Mouse (Mus musculus): Measurements from ENCODE around the gene Xpo1. TPM values are rescaled to one million over a fixed set of nuclear protein-coding genes. Genes with fewer than 3 reads are reported as not detected.
A peak's percentile ranks its signal among the peaks of the same experiment; 100 is the strongest.

Xpo1 gene
- 77.9 and 149 TPM in 2 replicates for polyA plus RNA-seq (2014; fragmentation: Nextera tagmentation; extraction: Ambion mirVana)

DNA sequence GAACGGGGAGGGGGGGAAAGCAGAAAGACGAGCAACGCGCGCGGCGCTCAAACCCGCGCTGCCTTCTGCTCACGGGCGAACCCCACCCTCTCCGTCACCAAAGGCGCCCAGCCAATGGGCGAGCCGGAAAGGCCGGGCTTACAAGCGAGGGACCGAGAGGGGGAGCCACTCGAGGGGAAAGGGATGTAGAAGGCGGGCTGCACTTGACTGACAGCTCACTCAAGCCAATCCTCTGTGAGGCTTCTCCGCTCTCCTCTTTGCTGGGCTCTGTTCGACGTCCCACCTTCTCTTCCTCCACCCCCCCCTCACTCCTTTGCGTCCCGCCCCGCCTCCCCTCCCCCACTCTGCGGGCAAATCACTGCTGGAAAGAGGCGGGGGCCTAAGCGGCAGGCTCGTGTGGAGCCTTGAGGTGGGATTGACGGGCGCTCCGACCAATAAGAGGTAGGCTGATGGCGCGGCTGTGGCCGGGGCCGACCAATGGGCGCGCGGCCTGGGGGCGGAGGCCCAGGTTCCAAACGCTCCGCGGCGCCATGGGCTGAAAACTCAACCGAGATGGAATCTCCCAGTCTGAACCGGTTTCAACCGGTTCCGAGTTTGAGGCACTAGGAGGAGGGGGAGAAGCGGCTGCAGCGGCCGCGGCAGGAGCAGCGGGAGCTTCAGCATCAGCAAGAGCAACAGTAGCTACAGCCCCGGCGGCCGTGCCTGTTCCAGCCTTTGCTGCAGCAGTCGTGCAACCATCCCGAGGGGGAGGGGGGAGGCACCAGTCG is at the start of gene Xpo1:
Gene Xpo1 (plus strand): TSS at position 615 of the 767 bp plus-strand sequence.
- peak within 1 kb of the TSS; percentile 99 for H3K9ac ChIP-seq (ENCODE audit: low read depth, low read length)
- H3K27me3 ChIP-seq (ENCODE audit: control insufficient read depth, insufficient read depth, low read length) = no peaks in the 10 kb centered on the region
- H3K4me3 ChIP-seq (ENCODE audit: low read length) = peak within 1 kb of the TSS; percentile 98
- H3K9me3 ChIP-seq (ENCODE audit: control insufficient read depth, low read length) = no peaks in the 10 kb centered on the region
- H3K4me2 ChIP-seq (replicated peaks; ENCODE audit: low read depth, low read length) = peak within 1 kb of the TSS; percentile 59
- H3K4me1 ChIP-seq (ENCODE audit: control insufficient read depth, insufficient read depth, low read length) = peaks cover 5% of the 10 kb centered on the region; the same call in 1 of the 2 replicates
- peak within 1 kb of the TSS; percentile 100 for H3K27ac ChIP-seq (ENCODE audit: low read depth, low read length)
- WGBS = 0% methylated on average over 52 of the region's 60 CpGs
- H3K36me3 ChIP-seq (ENCODE audit: control insufficient read depth, insufficient read depth, low read length) = peaks cover 3% of the 10 kb centered on the region; the same call in 1 of the 2 replicates
- peak; percentile 98 for ATAC-seq (ENCODE audit: low FRiP score, low TSS enrichment)

DNA sequence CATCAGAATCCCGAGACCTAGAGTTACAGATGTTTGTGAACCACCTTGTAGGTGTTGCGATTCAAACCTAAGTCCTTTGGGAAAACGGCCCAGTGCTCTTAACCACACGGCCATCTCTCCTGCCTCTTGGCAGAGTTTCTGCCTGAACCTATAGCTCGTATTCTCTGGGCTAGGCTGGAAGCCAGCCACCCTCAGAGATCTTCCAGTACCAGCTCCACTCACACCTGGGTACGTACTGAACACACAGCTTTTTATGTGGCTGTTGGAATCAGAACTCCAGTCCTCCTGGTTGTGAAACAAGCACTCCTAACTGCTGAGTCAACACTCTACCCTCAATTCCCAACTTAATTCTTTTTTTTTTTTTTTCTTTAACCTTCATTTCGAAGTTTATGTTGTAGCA is 46.1 kb upstream of the Xpo1 start:
- H3K9ac ChIP-seq (ENCODE audit: low read depth, low read length) = no peak overlapping the region
- ATAC-seq (ENCODE audit: low FRiP score, low TSS enrichment) = no peak
- WGBS = 91% methylated on average over 7 of the region's 7 CpGs

DNA sequence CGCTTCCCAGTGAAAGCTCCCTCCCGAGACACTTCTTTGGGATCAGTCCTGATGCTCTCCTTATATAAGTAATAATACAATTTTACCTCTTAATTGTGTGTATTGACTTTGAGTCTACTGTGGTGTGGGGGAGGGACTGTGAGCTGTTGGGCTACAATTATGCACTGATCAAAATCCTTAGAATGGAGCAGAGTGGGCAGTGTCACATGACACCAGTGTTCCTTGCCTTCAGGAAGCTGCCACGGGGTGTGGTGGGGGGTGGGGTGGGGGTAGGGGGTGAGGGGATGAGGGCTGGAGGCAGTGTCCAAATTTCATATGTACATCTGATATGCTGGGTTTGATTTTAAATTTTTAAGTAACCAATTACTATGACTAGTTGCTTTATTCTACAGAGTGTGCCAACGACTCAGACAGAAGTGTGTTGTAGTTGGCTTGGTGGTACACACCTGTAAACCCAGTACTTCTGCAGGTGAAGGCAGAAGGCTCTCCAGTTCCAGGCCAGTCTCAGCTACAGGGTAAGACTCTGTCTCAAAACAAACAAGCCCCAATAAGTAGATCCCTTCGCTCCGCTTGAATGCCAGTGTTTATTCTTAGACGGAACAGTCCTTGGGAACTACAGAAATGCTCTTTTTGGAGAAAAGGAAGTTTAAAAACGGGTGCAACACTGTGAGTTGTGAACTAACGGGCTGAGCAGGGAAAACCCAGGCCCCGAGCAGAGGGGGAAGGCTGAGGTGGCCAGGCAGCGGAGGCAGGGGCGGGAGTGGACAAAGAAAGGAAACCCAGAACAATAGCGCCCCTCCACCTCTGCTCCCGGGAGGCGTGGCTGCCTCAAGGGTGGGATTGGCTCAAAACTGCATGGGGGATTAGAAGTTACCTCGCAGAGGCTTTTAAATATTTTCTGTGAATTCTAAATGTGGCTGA is 45.0 kb upstream of the Xpo1 start:
- H3K9ac ChIP-seq (ENCODE audit: low read depth, low read length) = peak overlapping the region; percentile 54
- no peaks in the 10 kb centered on the region for H3K36me3 ChIP-seq (ENCODE audit: control insufficient read depth, insufficient read depth, low read length)
- no peaks in the 10 kb centered on the region for H3K9me3 ChIP-seq (ENCODE audit: control insufficient read depth, low read length)
- H3K4me1 ChIP-seq (ENCODE audit: control insufficient read depth, insufficient read depth, low read length) = 0 out of 2 replicates have a peak, but pooled peaks cover 6% of the 10 kb centered on the region
- peak overlapping the region; percentile 29 for H3K4me2 ChIP-seq (replicated peaks; ENCODE audit: low read depth, low read length)
- H3K27ac ChIP-seq (ENCODE audit: low read depth, low read length) = peak overlapping the region; percentile 71
- WGBS = 14% methylated on average over 16 of the region's 16 CpGs
- no peaks in the 10 kb centered on the region for H3K27me3 ChIP-seq (ENCODE audit: control insufficient read depth, insufficient read depth, low read length)
- peak overlapping the region; percentile 31 for H3K4me3 ChIP-seq (ENCODE audit: low read length)
- ATAC-seq (ENCODE audit: low FRiP score, low TSS enrichment) = peak; percentile 92

More for the DNA sequence above, 46.1 kb upstream of the Xpo1 start:
- H3K36me3 ChIP-seq (ENCODE audit: control insufficient read depth, insufficient read depth, low read length) = no peaks in the 10 kb centered on the region
- H3K4me2 ChIP-seq (replicated peaks; ENCODE audit: low read depth, low read length) = no peak overlapping the region
- H3K4me3 ChIP-seq (ENCODE audit: low read length) = no peak overlapping the region
- no peaks in the 10 kb centered on the region for H3K27me3 ChIP-seq (ENCODE audit: control insufficient read depth, insufficient read depth, low read length)
- no peak overlapping the region for H3K27ac ChIP-seq (ENCODE audit: low read depth, low read length)
- H3K9me3 ChIP-seq (ENCODE audit: control insufficient read depth, low read length) = no peaks in the 10 kb centered on the region
- 0 out of 2 replicates have a peak, but pooled peaks cover 6% of the 10 kb centered on the region for H3K4me1 ChIP-seq (ENCODE audit: control insufficient read depth, insufficient read depth, low read length)

DNA sequence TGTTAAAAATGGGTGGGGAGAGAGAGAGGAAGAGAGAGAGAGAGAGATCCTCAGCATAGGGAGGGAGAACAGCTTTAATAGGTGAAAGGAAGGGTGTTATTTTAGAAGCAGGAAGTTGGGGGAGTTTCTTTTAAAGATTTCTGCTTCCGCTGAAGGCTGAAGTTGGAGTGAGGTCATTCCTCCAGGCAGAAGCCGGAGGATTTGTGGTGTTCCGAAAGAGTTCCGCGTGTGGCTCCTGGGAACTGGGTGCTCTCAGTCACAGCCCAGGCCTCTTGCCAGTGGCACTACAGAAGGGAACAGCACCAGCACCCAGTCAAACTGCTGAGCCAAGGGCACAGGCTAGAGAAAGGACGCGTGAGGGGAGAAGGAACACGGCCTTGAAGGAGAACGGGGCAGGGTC is 38.4 kb upstream of the Xpo1 start:
- H3K27me3 ChIP-seq (ENCODE audit: control insufficient read depth, insufficient read depth, low read length) = no peaks in the 10 kb centered on the region
- no peak overlapping the region for H3K4me2 ChIP-seq (replicated peaks; ENCODE audit: low read depth, low read length)
- H3K4me1 ChIP-seq (ENCODE audit: control insufficient read depth, insufficient read depth, low read length) = no peaks in the 10 kb centered on the region
- H3K27ac ChIP-seq (ENCODE audit: low read depth, low read length) = no peak overlapping the region
- H3K9me3 ChIP-seq (ENCODE audit: control insufficient read depth, low read length) = no peaks in the 10 kb centered on the region
- no peak for ATAC-seq (ENCODE audit: low FRiP score, low TSS enrichment)
- no peaks in the 10 kb centered on the region for H3K36me3 ChIP-seq (ENCODE audit: control insufficient read depth, insufficient read depth, low read length)
- H3K9ac ChIP-seq (ENCODE audit: low read depth, low read length) = no peak overlapping the region
- no peak overlapping the region for H3K4me3 ChIP-seq (ENCODE audit: low read length)
- WGBS = 70% methylated on average over 9 of the region's 9 CpGs

DNA sequence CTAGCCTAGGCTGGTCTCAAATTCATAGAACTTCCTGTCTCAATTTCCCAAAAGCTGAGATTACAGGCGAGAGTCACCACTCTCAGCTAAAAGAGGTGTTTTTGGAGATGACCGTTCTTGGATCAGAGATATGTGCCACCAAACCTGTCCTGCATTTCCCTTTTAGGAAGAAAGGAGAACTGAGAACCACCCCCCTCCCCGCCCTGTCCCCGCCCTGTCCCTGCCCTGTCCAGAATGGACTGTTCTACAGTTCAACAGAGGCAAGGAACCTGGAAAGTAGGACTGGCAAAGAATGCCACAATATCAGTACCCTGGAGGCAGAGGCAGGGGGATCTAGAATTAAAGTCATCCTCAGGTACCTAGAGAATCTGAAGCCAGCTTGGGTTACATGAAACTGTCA is 19.8 kb upstream of the Xpo1 start:
- Histone ChIP-seq H3K4me1 (ENCODE audit: control insufficient read depth, insufficient read depth, low read length) (no peaks in the 10 kb centered on the region), H3K9ac (ENCODE audit: low read depth, low read length) (no peak overlapping the region), H3K27ac (ENCODE audit: low read depth, low read length) (no peak overlapping the region), H3K36me3 (ENCODE audit: control insufficient read depth, insufficient read depth, low read length) (no peaks in the 10 kb centered on the region), H3K4me2 (replicated peaks; ENCODE audit: low read depth, low read length) (no peak overlapping the region), H3K9me3 (ENCODE audit: control insufficient read depth, low read length) (no peaks in the 10 kb centered on the region), H3K4me3 (ENCODE audit: low read length) (no peak overlapping the region), H3K27me3 (ENCODE audit: control insufficient read depth, insufficient read depth, low read length) (no peaks in the 10 kb centered on the region)
- 86% methylated on average over 4 of the region's 4 CpGs for WGBS
- ATAC-seq (ENCODE audit: low FRiP score, low TSS enrichment) = no peak

DNA sequence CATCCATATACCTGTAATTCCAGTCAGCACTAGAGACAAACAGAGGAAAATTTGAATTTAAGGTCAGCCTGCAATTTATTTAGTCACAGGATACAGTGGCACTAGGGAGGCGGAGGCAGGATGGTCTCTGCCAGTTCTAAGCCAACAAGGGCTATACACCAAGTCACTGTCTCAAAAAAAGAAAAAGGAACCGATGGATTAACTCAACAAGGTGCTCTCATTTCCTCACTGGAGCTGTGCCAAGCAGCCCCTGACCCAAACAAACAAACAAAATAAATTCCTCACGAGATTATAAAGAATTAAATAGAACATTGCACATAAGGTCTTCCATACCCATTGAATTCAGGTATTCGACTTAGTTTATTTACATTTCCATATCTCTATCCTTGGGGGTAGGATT is 1.9 kb upstream of the Xpo1 start:
- 88% methylated on average over 4 of the region's 4 CpGs for WGBS
- Histone ChIP-seq H3K27me3 (ENCODE audit: control insufficient read depth, insufficient read depth, low read length) (no peaks in the 10 kb centered on the region), H3K4me3 (ENCODE audit: low read length) (no peak overlapping the region), H3K4me1 (ENCODE audit: control insufficient read depth, insufficient read depth, low read length) (no peaks in the 10 kb centered on the region), H3K9me3 (ENCODE audit: control insufficient read depth, low read length) (no peaks in the 10 kb centered on the region), H3K9ac (ENCODE audit: low read depth, low read length) (no peak overlapping the region), H3K27ac (ENCODE audit: low read depth, low read length) (no peak overlapping the region), H3K4me2 (replicated peaks; ENCODE audit: low read depth, low read length) (no peak overlapping the region), H3K36me3 (ENCODE audit: control insufficient read depth, insufficient read depth, low read length) (no peaks in the 10 kb centered on the region)
- no peak for ATAC-seq (ENCODE audit: low FRiP score, low TSS enrichment)

DNA sequence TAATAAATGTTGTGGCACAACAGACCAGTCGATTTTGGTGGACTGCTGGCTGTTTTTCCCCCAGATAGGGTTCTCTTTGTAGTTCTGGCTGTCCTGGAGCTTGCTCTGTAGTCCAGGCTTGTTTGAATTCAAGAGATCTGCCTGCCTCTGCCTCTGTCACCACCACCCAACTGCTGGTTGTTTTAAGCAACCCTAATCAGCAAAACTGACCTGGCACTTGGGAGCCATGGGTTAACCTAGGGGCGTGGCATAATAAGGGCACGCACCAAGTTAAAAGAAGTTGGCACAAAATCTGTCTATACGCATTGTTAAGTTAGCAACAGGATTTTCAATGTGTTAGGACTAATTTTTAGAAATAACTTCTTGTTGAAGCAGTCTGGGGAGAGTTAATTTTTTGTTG is 1.3 kb upstream of the Xpo1 start:
- Histone ChIP-seq H3K9me3 (ENCODE audit: control insufficient read depth, low read length) (no peaks in the 10 kb centered on the region), H3K4me1 (ENCODE audit: control insufficient read depth, insufficient read depth, low read length) (0 out of 2 replicates have a peak, but pooled peaks cover 5% of the 10 kb centered on the region), H3K27ac (ENCODE audit: low read depth, low read length) (peak overlapping the region; percentile 91; the same call in 1 of the 2 replicates), H3K4me3 (ENCODE audit: low read length) (peak overlapping the region; percentile 98), H3K4me2 (replicated peaks; ENCODE audit: low read depth, low read length) (peak overlapping the region; percentile 59), H3K9ac (ENCODE audit: low read depth, low read length) (peak overlapping the region; percentile 75), H3K36me3 (ENCODE audit: control insufficient read depth, insufficient read depth, low read length) (peaks cover 3% of the 10 kb centered on the region; the same call in 1 of the 2 replicates), H3K27me3 (ENCODE audit: control insufficient read depth, insufficient read depth, low read length) (no peaks in the 10 kb centered on the region)
- no peak for ATAC-seq (ENCODE audit: low FRiP score, low TSS enrichment)
- whole genome bisulfite sequencing = 89% methylated on average over 4 of the region's 4 CpGs

DNA sequence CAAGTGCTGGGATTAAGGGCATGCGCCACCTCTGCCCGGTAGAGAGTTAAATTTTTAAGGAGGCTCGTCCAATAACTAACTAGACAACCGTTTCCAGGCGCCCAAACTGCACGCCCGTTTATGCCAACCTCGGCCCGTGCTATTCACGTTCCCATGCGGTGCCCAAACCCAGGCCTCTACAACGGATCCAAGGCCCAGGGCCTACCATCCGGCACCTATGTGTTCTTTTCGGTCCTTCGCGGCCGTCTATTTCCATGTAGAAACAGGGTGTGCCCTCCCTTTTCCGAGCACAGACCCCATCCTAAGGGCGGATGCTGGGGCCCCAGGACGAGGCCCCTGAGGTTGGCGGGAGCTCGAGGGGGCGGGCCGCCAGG is 801 bp upstream of the Xpo1 start:
- under 1% methylated on average over 24 of the region's 24 CpGs for WGBS
- peak overlapping the region; percentile 75 for H3K9ac ChIP-seq (ENCODE audit: low read depth, low read length)
- H3K4me3 ChIP-seq (ENCODE audit: low read length) = peak overlapping the region; percentile 98
- no peak for ATAC-seq (ENCODE audit: low FRiP score, low TSS enrichment)
- H3K4me1 ChIP-seq (ENCODE audit: control insufficient read depth, insufficient read depth, low read length) = 0 out of 2 replicates have a peak, but pooled peaks cover 5% of the 10 kb centered on the region
- peak overlapping the region; percentile 91 for H3K27ac ChIP-seq (ENCODE audit: low read depth, low read length)
- H3K36me3 ChIP-seq (ENCODE audit: control insufficient read depth, insufficient read depth, low read length) = peaks cover 3% of the 10 kb centered on the region; the same call in 1 of the 2 replicates
- no peaks in the 10 kb centered on the region for H3K9me3 ChIP-seq (ENCODE audit: control insufficient read depth, low read length)
- H3K27me3 ChIP-seq (ENCODE audit: control insufficient read depth, insufficient read depth, low read length) = no peaks in the 10 kb centered on the region
- H3K4me2 ChIP-seq (replicated peaks; ENCODE audit: low read depth, low read length) = peak overlapping the region; percentile 59
